Mouse (Mus musculus): ENCODE data around the gene Efna1.

DNA sequence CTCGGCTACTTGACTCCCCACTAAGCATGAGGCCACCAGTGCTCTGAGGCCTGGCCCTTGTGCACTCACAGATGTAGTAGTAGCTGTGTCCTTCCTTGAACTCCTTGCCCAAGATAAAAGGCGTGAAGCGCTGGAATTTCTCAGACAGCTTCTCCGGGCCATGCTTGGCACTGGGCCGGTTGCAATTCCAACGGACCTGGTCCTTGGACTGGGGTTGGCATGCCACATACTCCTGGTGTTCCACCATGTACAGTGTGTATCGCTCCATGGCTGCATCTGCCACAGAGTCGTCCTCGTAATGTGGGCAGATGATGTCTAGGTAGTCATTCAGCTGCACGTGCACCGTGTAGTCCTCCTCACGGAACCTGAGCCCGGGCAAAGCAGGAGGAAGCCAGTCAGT, 4.9 kb downstream of the Efna1 start:
- TF ChIP-seq EP300 (IDR thresholded peaks at IDR 0.05; ENCODE audit: low read depth) = no peak
- TF ChIP-seq CTCF (IDR thresholded peaks at IDR 0.05; ENCODE audit: low read depth) = no peak
